Mouse (Mus musculus) lung, adult 2 months (tissue): ENCODE measurements around the gene Celf1.
"Not testable (repeated sequence)": the region's sequence is repeated elsewhere in the genome, so short reads cannot be mapped to it uniquely, and the experiment has no call there.

Experiments used
- CTCF ChIP-seq: fragments of 200-500 bp; IDR thresholded peaks from 2 replicates; pipeline ENCODE4 v1.5.1; 2011; ENCODE audit warnings: mild to moderate bottlenecking, low read length, control low read depth; ENCODE audit not compliant: insufficient read depth
- POLR2A ChIP-seq: fragments of 200-500 bp; IDR thresholded peaks from 2 replicates; pipeline ENCODE4 v1.6.1; 2011; ENCODE audit warnings: low read depth, mild to moderate bottlenecking, control low read depth, low read length, borderline replicate concordance; ENCODE audit errors: extremely low read depth

- TF ChIP-seq CTCF, POLR2A: not testable (repeated sequence)
Observed at GRCm38 (mm10) chr2:90894299-90894677, 45.9 kb upstream of the Celf1 start.
